Mouse (Mus musculus) spleen, postnatal 10 days (tissue): ENCODE results near the gene Dok4.
"Not testable (repeated sequence)": the region's sequence is repeated elsewhere in the genome, so short reads cannot be mapped to it uniquely, and the experiment has no call there.

Experiments used
- DNase-seq, 2 experiments: peaks; one replicate each; pipeline ENCODE4 v3.0.0; 2021 to 2022; ENCODE audit warnings: low spot score in 2 of 2

The Dok4 gene

GRCm38 (mm10) chr8:94880742-94881141, 4.6 kb upstream of the Dok4 start:
- DNase-seq, result no peak

GRCm38 (mm10) chr8:94876820-94877219, 690 bp upstream of the Dok4 start:
- no peak for DNase-seq

GRCm38 (mm10) chr8:94875871-94876150, 319 bp downstream of the Dok4 start:
- peak; percentile 55 to 56 for DNase-seq

- peak; percentile 48 to 55 for DNase-seq
These were observed 847 bp downstream of the Dok4 start for GRCm38 (mm10) chr8:94875096-94875870.

- DNase-seq, result peak; percentile 80 to 89
These were observed 1.8 kb downstream of the Dok4 start for GRCm38 (mm10) chr8:94874358-94874757.

- DNase-seq, result no peak
These were observed 3.6 kb downstream of the Dok4 start for GRCm38 (mm10) chr8:94872576-94872975.

- no peak for DNase-seq
These were observed 4.0 kb downstream of the Dok4 start for GRCm38 (mm10) chr8:94872156-94872555.

GRCm38 (mm10) chr8:94871108-94871894, 4.8 kb downstream of the Dok4 start:
- no peak for DNase-seq

- DNase-seq, result no peak
These were observed 5.5 kb downstream of the Dok4 start for GRCm38 (mm10) chr8:94870474-94871107.

GRCm38 (mm10) chr8:94870003-94870402, 6.1 kb downstream of the Dok4 start:
- no peak for DNase-seq

- DNase-seq, result no peak
These were observed 7.0 kb downstream of the Dok4 start for GRCm38 (mm10) chr8:94869146-94869545.

GRCm38 (mm10) chr8:94866921-94867320, 9.2 kb downstream of the Dok4 start:
- DNase-seq, result no peak

- DNase-seq, result no peak
These were observed 10.8 kb downstream of the Dok4 start for GRCm38 (mm10) chr8:94865292-94865691.

GRCm38 (mm10) chr8:94863897-94864673, 12.0 kb downstream of the Dok4 start:
- no peak for DNase-seq

- DNase-seq, result no peak
These were observed 13.5 kb downstream of the Dok4 start for GRCm38 (mm10) chr8:94862487-94863220.

- DNase-seq, result peak; percentile 66 to 88
These were observed 14.7 kb downstream of the Dok4 start for GRCm38 (mm10) chr8:94861352-94861910.

GRCm38 (mm10) chr8:94857346-94858173, 18.6 kb downstream of the Dok4 start, which contains the start of gene Polr2c:
TSS of gene Polr2c (plus strand) at chr8:94857450.
- DNase-seq, result peak; percentile 94 to 96

- no peak for DNase-seq
These were observed 19.2 kb downstream of the Dok4 start for GRCm38 (mm10) chr8:94857011-94857345.

- DNase-seq, result not testable (repeated sequence)
These were observed 21.4 kb downstream of the Dok4 start for GRCm38 (mm10) chr8:94854761-94855160.

- DNase-seq, result no peak
These were observed 26.1 kb downstream of the Dok4 start for GRCm38 (mm10) chr8:94850049-94850448.
